Mouse (Mus musculus): ENCODE results near the gene Eif5b. TPM values are rescaled to one million over a fixed set of nuclear protein-coding genes. Genes with fewer than 3 reads are reported as not detected.
"Not testable (repeated sequence)": the region's sequence is repeated elsewhere in the genome, so short reads cannot be mapped to it uniquely, and the experiment has no call there.

Gene Eif5b
- 10 to 100 TPM; 40.3 to 40.9 TPM for total RNA-seq (2021)
- long read RNA-seq, experiment 1, full-length matches to known transcripts: 7 of 29 reads
- long read RNA-seq, experiment 1, partial matches to known transcripts: 19 of 29 reads
- long read RNA-seq, experiment 1, other reads (novel, unspliced or antisense): 3 of 29 reads
- long read RNA-seq, experiment 2, full-length matches to known transcripts: 15 of 25 reads
- long read RNA-seq, experiment 2, partial matches to known transcripts: 8 of 25 reads
- long read RNA-seq, experiment 2, other reads (novel, unspliced or antisense): 2 of 25 reads

- DNase-seq: peak; percentile 96
- intact Hi-C loops (cut with DNase I; ENCODE audit: low total_unique reads): no loop called here
Measured at GRCm38 (mm10) chr1:37997867-37998266, at the start of gene Eif5b, which contains the start of gene Txndc9. Eif5b (plus strand) TSS chr1:37998010. Txndc9 (minus strand) TSS chr1:37997893.

GRCm38 (mm10) chr1:37948906-37949305 is 48.9 kb upstream of the Eif5b start:
- no peak for DNase-seq
- intact Hi-C loops (cut with DNase I; ENCODE audit: low total_unique reads): no loop called here

DNA sequence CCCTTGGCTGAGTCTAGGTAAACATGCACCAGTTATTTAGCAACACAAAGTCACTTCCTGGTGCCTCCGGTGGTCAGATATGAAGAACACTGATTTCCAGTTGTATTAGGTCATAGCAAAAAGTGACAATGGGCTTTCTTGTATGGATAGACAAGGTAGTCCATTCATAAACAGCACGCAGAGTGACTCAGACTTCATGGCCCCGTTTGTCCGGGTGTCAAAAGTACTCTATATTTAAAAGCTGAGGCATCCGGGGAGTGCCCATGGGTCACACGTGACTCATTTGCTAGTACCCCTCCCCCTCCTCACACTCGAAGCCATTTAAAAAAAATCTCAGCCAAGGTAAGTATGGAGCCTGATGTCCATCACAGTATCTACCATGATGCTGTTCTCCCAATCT is 43.0 kb upstream of the Eif5b start:
- intact Hi-C loops (cut with DNase I; ENCODE audit: low total_unique reads): no loop called here
- no peak for DNase-seq

GRCm38 (mm10) chr1:37955251-37955650 is 42.6 kb upstream of the Eif5b start:
- DNase-seq: no peak
- intact Hi-C loops (cut with DNase I; ENCODE audit: low total_unique reads): no loop called here

GRCm38 (mm10) chr1:37956690-37957431 is 40.9 kb upstream of the Eif5b start:
- no peak for DNase-seq
- intact Hi-C loops (cut with DNase I; ENCODE audit: low total_unique reads): no loop called here

- intact Hi-C loops (cut with DNase I; ENCODE audit: low total_unique reads): no loop called here
- DNase-seq: no peak
Measured at GRCm38 (mm10) chr1:37957659-37958058, 40.2 kb upstream of the Eif5b start, which contains the start of gene Lyg1. Lyg1 (minus strand) TSS chr1:37957759.

DNA sequence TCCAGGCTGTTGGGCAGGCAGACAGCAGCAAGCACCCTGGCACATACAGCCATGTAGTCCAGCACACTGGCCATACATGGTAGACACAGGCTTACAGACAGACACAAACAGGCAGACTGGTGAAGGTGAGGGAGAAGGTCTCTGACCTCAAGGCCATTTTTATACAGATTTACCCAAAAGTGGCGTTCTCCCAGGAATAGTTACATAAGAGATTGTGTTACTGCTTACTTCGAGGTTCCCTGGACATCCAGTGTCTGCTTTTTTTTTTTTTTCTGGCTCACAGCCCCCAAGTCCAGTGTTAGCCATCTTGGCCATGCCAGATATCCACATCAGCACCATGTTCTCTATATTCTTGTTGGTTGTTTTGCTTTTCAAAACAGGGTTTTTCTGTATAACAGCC is 39.3 kb upstream of the Eif5b start:
- DNase-seq: no peak
- intact Hi-C loops (cut with DNase I; ENCODE audit: low total_unique reads): no loop called here

GRCm38 (mm10) chr1:37959486-37959885 is 38.3 kb upstream of the Eif5b start:
- no peak for DNase-seq
- intact Hi-C loops (cut with DNase I; ENCODE audit: low total_unique reads): no loop called here

- intact Hi-C loops (cut with DNase I; ENCODE audit: low total_unique reads): no loop called here
- DNase-seq: no peak
Measured at GRCm38 (mm10) chr1:37965571-37965970, 32.2 kb upstream of the Eif5b start.

- intact Hi-C loops (cut with DNase I; ENCODE audit: low total_unique reads): no loop called here
- DNase-seq: no peak
Measured at GRCm38 (mm10) chr1:37968746-37969145, 29.1 kb upstream of the Eif5b start.

DNA sequence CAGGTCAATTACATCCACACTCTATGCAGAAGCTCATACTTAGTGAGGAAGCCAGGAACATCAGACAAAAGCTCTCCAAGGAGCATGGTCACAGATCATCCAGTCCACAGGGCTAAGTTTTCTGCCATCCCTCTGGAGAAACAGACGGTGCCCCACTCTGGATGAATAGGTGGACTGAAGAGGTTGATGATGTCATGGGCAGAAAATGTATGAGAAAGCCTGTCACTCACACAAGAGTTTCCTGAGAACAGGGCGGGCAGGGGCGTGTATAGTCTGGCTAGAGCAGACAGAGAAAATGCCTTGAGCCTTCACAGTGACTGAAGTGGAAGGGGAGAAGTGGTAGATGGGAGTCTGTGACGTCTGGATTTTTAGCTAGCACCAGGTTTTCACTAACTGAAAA is 26.3 kb upstream of the Eif5b start:
- intact Hi-C loops (cut with DNase I; ENCODE audit: low total_unique reads): no loop called here
- no peak for DNase-seq

- intact Hi-C loops (cut with DNase I; ENCODE audit: low total_unique reads); DNase-seq: not testable (repeated sequence)
Measured at GRCm38 (mm10) chr1:37976666-37977065, 21.1 kb upstream of the Eif5b start.

DNA sequence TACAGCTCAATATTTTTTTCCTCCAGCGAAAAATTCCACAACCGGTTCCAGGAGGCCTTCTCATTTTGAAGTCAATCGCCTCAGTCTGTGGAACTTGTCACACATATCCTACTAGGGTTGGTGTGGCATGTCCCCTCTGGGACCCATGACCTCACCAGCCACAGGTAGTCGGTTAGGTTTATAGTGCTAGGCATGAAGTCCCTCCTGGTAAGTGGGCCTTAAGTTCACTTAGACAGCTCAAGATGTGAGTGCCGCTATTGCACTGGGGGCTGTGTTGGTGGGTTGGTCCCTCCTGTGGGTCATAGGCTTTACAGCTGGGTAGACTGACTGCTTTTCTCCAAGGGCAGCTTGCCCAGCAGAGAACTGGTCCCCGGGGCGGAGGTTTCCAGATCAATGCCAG is 20.5 kb upstream of the Eif5b start:
- intact Hi-C loops (cut with DNase I; ENCODE audit: low total_unique reads): no loop called here
- no peak for DNase-seq

GRCm38 (mm10) chr1:37984326-37984725 is 13.5 kb upstream of the Eif5b start:
- no peak for DNase-seq
- intact Hi-C loops (cut with DNase I; ENCODE audit: low total_unique reads): no loop called here

DNA sequence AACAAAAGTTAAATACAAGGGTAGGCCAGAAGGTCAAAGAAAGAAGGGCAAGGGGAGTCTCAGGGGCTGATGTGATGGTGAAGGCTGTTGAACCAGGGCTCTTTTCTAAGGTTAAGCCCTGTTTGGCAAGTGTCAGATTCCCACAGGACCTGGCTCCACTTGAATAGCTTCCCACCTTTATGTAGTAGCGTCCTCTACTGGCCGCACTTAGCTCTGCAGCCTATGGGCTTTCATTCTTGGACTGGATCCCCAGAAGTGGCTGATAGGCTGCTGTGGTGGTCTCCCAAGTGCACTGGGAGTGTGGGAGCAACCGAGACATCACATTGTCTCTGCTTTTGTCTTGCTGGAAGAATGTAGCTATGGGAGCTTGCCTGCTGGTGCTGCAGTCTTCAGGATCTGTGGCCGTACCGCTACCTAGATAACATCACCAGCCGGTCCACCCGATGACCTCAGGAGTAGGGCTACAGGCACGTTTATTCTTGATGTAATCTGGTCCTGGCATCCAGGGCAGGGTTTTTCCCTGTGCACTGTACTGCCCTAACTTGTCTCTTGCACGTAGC is 12.0 kb upstream of the Eif5b start:
- DNase-seq: no peak
- intact Hi-C loops (cut with DNase I; ENCODE audit: low total_unique reads): no loop called here

GRCm38 (mm10) chr1:37987856-37988255 is 10.0 kb upstream of the Eif5b start:
- intact Hi-C loops (cut with DNase I; ENCODE audit: low total_unique reads): no loop called here

DNA sequence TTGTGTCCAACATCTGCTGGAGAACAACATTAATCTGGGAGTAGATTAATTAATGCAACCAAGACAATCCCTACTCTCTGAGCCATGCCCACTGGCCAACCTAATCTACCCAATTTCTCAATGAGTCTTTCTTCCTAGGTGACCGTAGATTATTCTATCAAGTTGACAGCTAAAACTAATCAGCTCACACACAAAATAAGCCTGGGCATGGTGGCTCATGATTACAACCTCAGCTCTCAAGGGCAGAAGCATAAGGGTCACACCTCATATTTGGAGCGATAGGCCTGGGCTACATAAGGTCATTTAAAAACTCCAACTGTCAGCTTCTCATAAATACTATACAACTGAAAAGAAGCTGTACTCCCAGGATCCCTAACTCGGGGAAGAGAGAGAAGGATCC is 1.6 kb upstream of the Eif5b start:
- no peak for DNase-seq
- intact Hi-C loops (cut with DNase I; ENCODE audit: low total_unique reads): no loop called here

More at GRCm38 (mm10) chr1:37987856-37988255, 10.0 kb upstream of the Eif5b start:
- DNase-seq: no peak

GRCm38 (mm10) chr1:37996877-37997484 is 829 bp upstream of the Eif5b start:
- intact Hi-C loops (cut with DNase I; ENCODE audit: low total_unique reads): no loop called here
- peak; percentile 98 for DNase-seq

GRCm38 (mm10) chr1:37998371-37999199 is 775 bp downstream of the Eif5b start:
- intact Hi-C loops (cut with DNase I; ENCODE audit: low total_unique reads): no loop called here
- no peak for DNase-seq
